Mouse (Mus musculus) lung, embryonic 14.5 days (tissue): ENCODE measurements around the gene Cpxm1. TPM values are rescaled to one million over a fixed set of nuclear protein-coding genes. Genes with fewer than 3 reads are reported as not detected.
A peak's percentile ranks its signal among the peaks of the same experiment; 100 is the strongest.

Experiments
- ATAC-seq: fragments of 200-750 bp; cut with Nextera tagmentation; 2 replicates; pipeline ENCODE4 v1.8.0; 2017; ENCODE audit warnings: mild to moderate bottlenecking, moderate TSS enrichment, moderate library complexity; ENCODE audit not compliant: insufficient read depth
- DNase-seq: peaks from one replicate; pipeline ENCODE4 v3.0.0-alpha.2; 2015
- H3K27ac ChIP-seq: fragments of 300-500 bp; sonication (generic); 2 replicates; pipeline ENCODE4 v1.5.1; 2014; ENCODE audit warnings: low read depth, mild to moderate bottlenecking, moderate library complexity
- H3K27me3 ChIP-seq: fragments of 300-500 bp; sonication (generic); 2 replicates; pipeline ENCODE4 v1.6.1; 2014; ENCODE audit warnings: low read length, control low read depth; ENCODE audit not compliant: insufficient read depth
- H3K36me3 ChIP-seq: fragments of 300-500 bp; sonication (generic); 2 replicates; pipeline ENCODE4 v1.6.1; 2014; ENCODE audit warnings: control low read depth; ENCODE audit not compliant: insufficient read depth
- H3K4me1 ChIP-seq: fragments of 300-500 bp; sonication (generic); 2 replicates; pipeline ENCODE4 v1.6.1; 2014; ENCODE audit warnings: antibody characterized with exemption, control low read depth; ENCODE audit not compliant: insufficient read depth
- H3K4me2 ChIP-seq: fragments of 300-500 bp; sonication (generic); 2 replicates; pipeline ENCODE4 v1.6.1; 2014; ENCODE audit warnings: mild to moderate bottlenecking
- H3K4me3 ChIP-seq: fragments of 300-500 bp; sonication (generic); 2 replicates; pipeline ENCODE4 v1.5.1; 2014; ENCODE audit warnings: low read depth, low read length
- H3K9ac ChIP-seq: fragments of 300-500 bp; sonication (generic); 2 replicates; pipeline ENCODE4 v1.6.1; 2014
- H3K9me3 ChIP-seq: fragments of 300-500 bp; sonication (generic); 2 replicates; pipeline ENCODE4 v1.6.1; 2016; ENCODE audit warnings: low read depth, low read length, control low read depth
- CTCF ChIP-seq: IDR thresholded peaks from 2 replicates; pipeline ENCODE4 v1.5.1; 2016; ENCODE audit warnings: antibody characterized with exemption, low read depth
- WGBS: fragments of 180-500 bp; shearing (Covaris S2); extraction: QIAGEN DNeasy Blood & Tissue Kit; methylation state at CpG from one replicate; pipeline ENCODE4 v1.1.7; 2014; 5-methylcytosine and 5-hydroxymethylcytosine counted together
- polyA plus RNA-seq: library from polyadenylated mRNA; unstranded; fragments of >200 nt; fragmentation: Nextera tagmentation; extraction: Ambion mirVana; gene quantifications from 2 replicates; pipeline ENCODE4 v1.2.1, GENCODE M21; 2014

Cpxm1 gene
- polyA plus RNA-seq, 1 experiment from 2014 or later: 59.0 TPM

- WGBS: 65% methylated on average over 4 of the region's 4 CpGs
- H3K4me2 ChIP-seq: no peak overlapping the region
- H3K27ac ChIP-seq: no peak overlapping the region
- ATAC-seq (no peak), DNase-seq (no peak)
- no peaks in the 10 kb centered on the region for H3K4me1 ChIP-seq
- TF ChIP-seq CTCF: no peak
- H3K27me3 ChIP-seq: no peaks in the 10 kb centered on the region
- no peak overlapping the region for H3K4me3 ChIP-seq
- H3K9me3 ChIP-seq: no peaks in the 10 kb centered on the region
- no peak overlapping the region for H3K9ac ChIP-seq
- no peaks in the 10 kb centered on the region for H3K36me3 ChIP-seq
These were observed 4.5 kb upstream of the Cpxm1 start for GRCm38 (mm10) chr2:130401891-130402290.

- Histone ChIP-seq H3K27ac (no peak overlapping the region), H3K4me1 (no peaks in the 10 kb centered on the region), H3K4me2 (no peak overlapping the region), H3K27me3 (no peaks in the 10 kb centered on the region), H3K9ac (no peak overlapping the region), H3K4me3 (no peak overlapping the region), H3K36me3 (peaks cover 8% of the 10 kb centered on the region; the same call in 1 of the 2 replicates), H3K9me3 (no peaks in the 10 kb centered on the region)
- 81% methylated on average over 1 of the region's 1 CpGs for WGBS
- DNase-seq (no peak), ATAC-seq (no peak)
- TF ChIP-seq CTCF: no peak
These were observed 2.7 kb upstream of the Cpxm1 start for GRCm38 (mm10) chr2:130400046-130400445.

- Histone ChIP-seq H3K4me2 (peak overlapping the region; percentile 79), H3K27ac (no peak overlapping the region; the same call in 1 of the 2 replicates), H3K36me3 (peaks cover 22% of the 10 kb centered on the region; the same call in 1 of the 2 replicates), H3K4me3 (peak overlapping the region; percentile 58), H3K4me1 (no peaks in the 10 kb centered on the region), H3K9ac (peak overlapping the region; percentile 78; the same call in 1 of the 2 replicates), H3K27me3 (no peaks in the 10 kb centered on the region), H3K9me3 (no peaks in the 10 kb centered on the region)
- DNase-seq (peak; percentile 63), ATAC-seq (peak; percentile 22)
- no peak for TF ChIP-seq CTCF
- WGBS: 9% methylated on average over 14 of the region's 14 CpGs
These were observed 717 bp upstream of the Cpxm1 start for GRCm38 (mm10) chr2:130398091-130398490.

- ATAC-seq: no peak
- no peak overlapping the region for H3K9ac ChIP-seq
These were observed 1.7 kb downstream of the Cpxm1 start for GRCm38 (mm10) chr2:130395696-130396095.

GRCm38 (mm10) chr2:130392836-130393235 is 4.5 kb downstream of the Cpxm1 start:
- Histone ChIP-seq H3K4me3 (no peak overlapping the region), H3K9me3 (no peaks in the 10 kb centered on the region), H3K27ac (no peak overlapping the region), H3K36me3 (peaks cover 37% of the 10 kb centered on the region; the same call in 1 of the 2 replicates), H3K4me2 (no peak overlapping the region), H3K9ac (no peak overlapping the region), H3K4me1 (no peaks in the 10 kb centered on the region), H3K27me3 (no peaks in the 10 kb centered on the region)
- no peak for TF ChIP-seq CTCF
- no peak for ATAC-seq
- DNase-seq: no peak
- WGBS: 80% methylated on average over 3 of the region's 3 CpGs

More at GRCm38 (mm10) chr2:130395696-130396095, 1.7 kb downstream of the Cpxm1 start:
- no peak for DNase-seq
- no peak overlapping the region for H3K27ac ChIP-seq
- no peak for TF ChIP-seq CTCF
- WGBS: 93% methylated on average over 11 of the region's 11 CpGs
- no peaks in the 10 kb centered on the region for H3K9me3 ChIP-seq
- no peak overlapping the region for H3K4me3 ChIP-seq
- peaks cover 33% of the 10 kb centered on the region; the same call in 1 of the 2 replicates for H3K36me3 ChIP-seq
- H3K4me2 ChIP-seq: no peak overlapping the region
- H3K4me1 ChIP-seq: no peaks in the 10 kb centered on the region
- H3K27me3 ChIP-seq: no peaks in the 10 kb centered on the region

- Histone ChIP-seq H3K4me3 (no peak overlapping the region), H3K9me3 (no peaks in the 10 kb centered on the region), H3K9ac (no peak overlapping the region), H3K27ac (no peak overlapping the region), H3K36me3 (peaks cover 37% of the 10 kb centered on the region; the same call in 1 of the 2 replicates), H3K4me1 (no peaks in the 10 kb centered on the region), H3K27me3 (no peaks in the 10 kb centered on the region), H3K4me2 (no peak overlapping the region)
- DNase-seq (no peak), ATAC-seq (no peak)
- 82% methylated on average over 11 of the region's 11 CpGs for WGBS
- no peak for TF ChIP-seq CTCF
These were observed 6.3 kb downstream of the Cpxm1 start for GRCm38 (mm10) chr2:130390993-130391625.

- Histone ChIP-seq H3K4me3 (no peak overlapping the region), H3K4me2 (no peak overlapping the region), H3K4me1 (no peaks in the 10 kb centered on the region), H3K27me3 (no peaks in the 10 kb centered on the region), H3K36me3 (peaks cover 21% of the 10 kb centered on the region; the same call in 1 of the 2 replicates), H3K9me3 (no peaks in the 10 kb centered on the region), H3K9ac (no peak overlapping the region), H3K27ac (no peak overlapping the region)
- peak; percentile 57 for TF ChIP-seq CTCF
- ATAC-seq (no peak), DNase-seq (peak; percentile 32)
- 74% methylated on average over 2 of the region's 2 CpGs for WGBS
These were observed 8.6 kb downstream of the Cpxm1 start for GRCm38 (mm10) chr2:130388796-130389195.
